Mouse (Mus musculus): Measurements from ENCODE around the gene Dnmt3b. TPM values are rescaled to one million over a fixed set of nuclear protein-coding genes. Genes with fewer than 3 reads are reported as not detected.
A peak's percentile ranks its signal among the peaks of the same experiment; 100 is the strongest.

The Dnmt3b gene
- total RNA-seq, 2 experiments from 2014 or later, result 1.1 to 1.6 TPM

- H3K4me3 ChIP-seq, result no peak overlapping the region
- no peak for TF ChIP-seq CTCF (IDR thresholded peaks at IDR 0.05)
- DNase-seq (ENCODE audit: extremely low spot score in 1 of 2, low spot score in 2 of 2), result no peak
- no peak overlapping the region for H3K27ac ChIP-seq
- intact Hi-C loops (cut with DNase I), result no loop called here
Measured at GRCm38 (mm10) chr2:153612594-153613281, 36.5 kb upstream of the Dnmt3b start.

GRCm38 (mm10) chr2:153616893-153617292 lies 32.4 kb upstream of the Dnmt3b start:
- DNase-seq (ENCODE audit: extremely low spot score in 1 of 2, low spot score in 2 of 2), result no peak
- intact Hi-C loops (cut with DNase I), result no loop called here
- TF ChIP-seq CTCF (IDR thresholded peaks at IDR 0.05), result no peak

GRCm38 (mm10) chr2:153618439-153618838 lies 30.8 kb upstream of the Dnmt3b start:
- DNase-seq (ENCODE audit: extremely low spot score in 1 of 2, low spot score in 2 of 2), result no peak
- H3K4me3 ChIP-seq, result no peak overlapping the region
- intact Hi-C loops (cut with DNase I), result no loop called here
- H3K27ac ChIP-seq, result no peak overlapping the region
- TF ChIP-seq CTCF (IDR thresholded peaks at IDR 0.05), result no peak

More at GRCm38 (mm10) chr2:153616893-153617292, 32.4 kb upstream of the Dnmt3b start:
- H3K4me3 ChIP-seq, result no peak overlapping the region
- no peak overlapping the region for H3K27ac ChIP-seq

GRCm38 (mm10) chr2:153618889-153619288 lies 30.4 kb upstream of the Dnmt3b start:
- intact Hi-C loops (cut with DNase I), result no loop called here
- no peak overlapping the region for H3K27ac ChIP-seq
- no peak for TF ChIP-seq CTCF (IDR thresholded peaks at IDR 0.05)
- no peak overlapping the region for H3K4me3 ChIP-seq
- no peak for DNase-seq (ENCODE audit: extremely low spot score in 1 of 2, low spot score in 2 of 2)

GRCm38 (mm10) chr2:153622449-153622848 lies 26.8 kb upstream of the Dnmt3b start:
- intact Hi-C loops (cut with DNase I), result no loop called here
- TF ChIP-seq CTCF (IDR thresholded peaks at IDR 0.05), result no peak
- no peak overlapping the region for H3K27ac ChIP-seq
- no peak for DNase-seq (ENCODE audit: extremely low spot score in 1 of 2, low spot score in 2 of 2)
- H3K4me3 ChIP-seq, result no peak overlapping the region

- intact Hi-C loops (cut with DNase I), result no loop called here
Measured at GRCm38 (mm10) chr2:153630950-153631349, 18.3 kb upstream of the Dnmt3b start.

GRCm38 (mm10) chr2:153631976-153632870 lies 17.0 kb upstream of the Dnmt3b start, which contains the start of gene Commd7:
Commd7 (minus strand) TSS chr2:153632781.
- Histone ChIP-seq H3K27ac (peak within 1 kb of the TSS; percentile 92), H3K4me3 (peak within 1 kb of the TSS; percentile 98)
- TF ChIP-seq CTCF (IDR thresholded peaks at IDR 0.05), result no peak
- intact Hi-C loops (cut with DNase I), result no loop called here
- DNase-seq (ENCODE audit: extremely low spot score in 1 of 2, low spot score in 2 of 2), result peak; percentile 83 to 89

More at GRCm38 (mm10) chr2:153630950-153631349, 18.3 kb upstream of the Dnmt3b start:
- no peak for TF ChIP-seq CTCF (IDR thresholded peaks at IDR 0.05)
- no peak for DNase-seq (ENCODE audit: extremely low spot score in 1 of 2, low spot score in 2 of 2)
- H3K4me3 ChIP-seq, result no peak overlapping the region
- no peak overlapping the region for H3K27ac ChIP-seq

GRCm38 (mm10) chr2:153632871-153633226 lies 16.4 kb upstream of the Dnmt3b start:
- peak overlapping the region; percentile 98 for H3K4me3 ChIP-seq
- peak overlapping the region; percentile 92 for H3K27ac ChIP-seq
- TF ChIP-seq CTCF (IDR thresholded peaks at IDR 0.05), result no peak
- intact Hi-C loops (cut with DNase I), result no loop called here
- no peak for DNase-seq (ENCODE audit: extremely low spot score in 1 of 2, low spot score in 2 of 2)

- TF ChIP-seq CTCF (IDR thresholded peaks at IDR 0.05), result no peak
- no peak overlapping the region for H3K27ac ChIP-seq
- intact Hi-C loops (cut with DNase I), result no loop called here
- no peak overlapping the region for H3K4me3 ChIP-seq
- DNase-seq (ENCODE audit: extremely low spot score in 1 of 2, low spot score in 2 of 2), result no peak
Measured at GRCm38 (mm10) chr2:153633259-153633658, 16.0 kb upstream of the Dnmt3b start.

GRCm38 (mm10) chr2:153638977-153639680 lies 10.1 kb upstream of the Dnmt3b start:
- DNase-seq (ENCODE audit: extremely low spot score in 1 of 2, low spot score in 2 of 2), result no peak
- intact Hi-C loops (cut with DNase I), result no loop called here
- H3K27ac ChIP-seq, result no peak overlapping the region
- no peak for TF ChIP-seq CTCF (IDR thresholded peaks at IDR 0.05)
- H3K4me3 ChIP-seq, result no peak overlapping the region

- intact Hi-C loops (cut with DNase I), result no loop called here
- Histone ChIP-seq H3K4me3 (no peak overlapping the region), H3K27ac (no peak overlapping the region)
- no peak for DNase-seq (ENCODE audit: extremely low spot score in 1 of 2, low spot score in 2 of 2)
- TF ChIP-seq CTCF (IDR thresholded peaks at IDR 0.05), result no peak
Measured at GRCm38 (mm10) chr2:153642496-153642895, 6.8 kb upstream of the Dnmt3b start.

GRCm38 (mm10) chr2:153642999-153643398 lies 6.3 kb upstream of the Dnmt3b start:
- H3K4me3 ChIP-seq, result no peak overlapping the region
- H3K27ac ChIP-seq, result no peak overlapping the region
- intact Hi-C loops (cut with DNase I), result no loop called here
- TF ChIP-seq CTCF (IDR thresholded peaks at IDR 0.05), result no peak
- no peak for DNase-seq (ENCODE audit: extremely low spot score in 1 of 2, low spot score in 2 of 2)

Measured in left cerebral cortex, adult 2 months (tissue).